Mouse (Mus musculus) heart, embryonic 16.5 days (tissue): ENCODE results near the gene Clasrp. TPM values are rescaled to one million over a fixed set of nuclear protein-coding genes. Genes with fewer than 3 reads are reported as not detected.
"Not testable (repeated sequence)": the region's sequence is repeated elsewhere in the genome, so short reads cannot be mapped to it uniquely, and the experiment has no call there.

Experiments
- ATAC-seq: fragments of 200-750 bp; cut with Nextera tagmentation; replicated peaks from 2 replicates; pipeline ENCODE4 v1.8.0; 2017; ENCODE audit warnings: moderate number of reproducible peaks; ENCODE audit not compliant: insufficient read depth, low FRiP score; ENCODE audit errors: extremely low read depth
- H3K27ac ChIP-seq: fragments of 300-500 bp; sonication (generic); 2 replicates; pipeline ENCODE4 v1.5.1; 2014; ENCODE audit warnings: mild to moderate bottlenecking, low read length, control low read depth, moderate library complexity
- H3K27me3 ChIP-seq: fragments of 300-500 bp; sonication (generic); 2 replicates; pipeline ENCODE4 v1.6.1; 2014; ENCODE audit warnings: low read length, mixed read lengths; ENCODE audit not compliant: control insufficient read depth, insufficient read depth
- H3K36me3 ChIP-seq: fragments of 300-500 bp; sonication (generic); 2 replicates; pipeline ENCODE4 v1.6.1; 2014; ENCODE audit not compliant: control insufficient read depth, insufficient read depth
- H3K4me1 ChIP-seq: fragments of 300-500 bp; sonication (generic); 2 replicates; pipeline ENCODE4 v1.6.1; 2014; ENCODE audit warnings: low read length, mixed read lengths; ENCODE audit not compliant: control insufficient read depth, insufficient read depth
- H3K4me2 ChIP-seq: fragments of 300-500 bp; sonication (generic); 2 replicates; pipeline ENCODE4 v1.6.1; 2014; ENCODE audit warnings: low read depth, mild to moderate bottlenecking, control low read depth, low read length
- H3K4me3 ChIP-seq: fragments of 300-500 bp; sonication (generic); 2 replicates; pipeline ENCODE4 v1.5.1; 2014; ENCODE audit warnings: mild to moderate bottlenecking, control low read depth, low read length
- H3K9ac ChIP-seq: fragments of 300-500 bp; sonication (generic); 2 replicates; pipeline ENCODE4 v1.6.1; 2014; ENCODE audit warnings: low read length, control low read depth
- H3K9me3 ChIP-seq: fragments of 300-500 bp; sonication (generic); replicated peaks from 2 replicates; pipeline ENCODE4 v1.6.1; 2016; ENCODE audit warnings: low read length; ENCODE audit not compliant: control insufficient read depth
- WGBS: fragments of 180-500 bp; shearing (Covaris S2); extraction: QIAGEN DNeasy Blood & Tissue Kit; methylation state at CpG from one replicate; pipeline ENCODE4 v1.1.7; 2014; 5-methylcytosine and 5-hydroxymethylcytosine counted together
- polyA plus RNA-seq: library from polyadenylated mRNA; unstranded; fragments of >200 nt; fragmentation: Nextera tagmentation; extraction: Ambion mirVana; gene quantifications from 2 replicates; pipeline ENCODE4 v1.2.1, GENCODE M21; 2015

Clasrp gene
- polyA plus RNA-seq, 1 experiment from 2014 or later, result 31.9 TPM

- no peaks in the 10 kb centered on the region for H3K9me3 ChIP-seq
- H3K9ac ChIP-seq, result peak overlapping the region; percentile 54
- no peak overlapping the region for H3K27ac ChIP-seq
- H3K36me3 ChIP-seq, result no peaks in the 10 kb centered on the region
- peak overlapping the region; percentile 40 for H3K4me3 ChIP-seq
- ATAC-seq, result peak; percentile 75
- 0 out of 2 replicates have a peak, but pooled peaks cover 4% of the 10 kb centered on the region for H3K4me1 ChIP-seq
- 7% methylated on average over 35 of the region's 35 CpGs for WGBS
- no peaks in the 10 kb centered on the region for H3K27me3 ChIP-seq
- H3K4me2 ChIP-seq, result peak overlapping the region; percentile 67
Measured at GRCm38 (mm10) chr7:19619004-19619801, 14.9 kb upstream of the Clasrp start.

GRCm38 (mm10) chr7:19615036-19615577, 10.8 kb upstream of the Clasrp start:
- Histone ChIP-seq H3K9ac (no peak overlapping the region), H3K27me3 (no peaks in the 10 kb centered on the region), H3K36me3 (0 out of 2 replicates have a peak, but pooled peaks cover 4% of the 10 kb centered on the region), H3K4me3 (no peak overlapping the region), H3K9me3 (no peaks in the 10 kb centered on the region), H3K4me1 (0 out of 2 replicates have a peak, but pooled peaks cover 4% of the 10 kb centered on the region), H3K4me2 (no peak overlapping the region), H3K27ac (no peak overlapping the region)
- ATAC-seq, result no peak
- WGBS, result 77% methylated on average over 12 of the region's 12 CpGs

- Histone ChIP-seq H3K27me3 (no peaks in the 10 kb centered on the region), H3K27ac (no peak overlapping the region), H3K9ac (no peak overlapping the region), H3K4me3 (no peak overlapping the region), H3K4me2 (no peak overlapping the region), H3K9me3 (no peaks in the 10 kb centered on the region), H3K4me1 (no peaks in the 10 kb centered on the region), H3K36me3 (0 out of 2 replicates have a peak, but pooled peaks cover 4% of the 10 kb centered on the region)
- ATAC-seq, result no peak
- WGBS, result 78% methylated on average over 5 of the region's 5 CpGs
Measured at GRCm38 (mm10) chr7:19610969-19611368, 6.7 kb upstream of the Clasrp start.

GRCm38 (mm10) chr7:19609641-19610332, 5.5 kb upstream of the Clasrp start:
- no peaks in the 10 kb centered on the region for H3K9me3 ChIP-seq
- H3K4me1 ChIP-seq, result no peaks in the 10 kb centered on the region
- no peak overlapping the region for H3K27ac ChIP-seq
- WGBS, result 83% methylated on average over 12 of the region's 12 CpGs
- 0 out of 2 replicates have a peak, but pooled peaks cover 4% of the 10 kb centered on the region for H3K36me3 ChIP-seq
- no peak for ATAC-seq
- no peak overlapping the region for H3K9ac ChIP-seq
- no peak overlapping the region for H3K4me3 ChIP-seq
- no peaks in the 10 kb centered on the region for H3K27me3 ChIP-seq
- H3K4me2 ChIP-seq, result no peak overlapping the region

- no peak for ATAC-seq
- Histone ChIP-seq H3K9ac (no peak overlapping the region), H3K36me3 (0 out of 2 replicates have a peak, but pooled peaks cover 4% of the 10 kb centered on the region), H3K4me1 (peaks cover 12% of the 10 kb centered on the region), H3K4me2 (no peak overlapping the region), H3K9me3 (no peaks in the 10 kb centered on the region), H3K27ac (no peak overlapping the region), H3K4me3 (no peak overlapping the region), H3K27me3 (no peaks in the 10 kb centered on the region)
- WGBS, result 77% methylated on average over 5 of the region's 5 CpGs
Measured at GRCm38 (mm10) chr7:19607291-19607690, 3.0 kb upstream of the Clasrp start.

- H3K9ac ChIP-seq, ATAC-seq, H3K27me3 ChIP-seq, H3K9me3 ChIP-seq: not testable (repeated sequence)
- Histone ChIP-seq H3K27ac (peak overlapping the region; percentile 48; the same call in 1 of the 2 replicates), H3K4me3 (peak overlapping the region; percentile 80), H3K4me1 (peaks cover 23% of the 10 kb centered on the region), H3K36me3 (peaks cover 11% of the 10 kb centered on the region), H3K4me2 (peak overlapping the region; percentile 91)
- WGBS, result 61% methylated on average over 10 of the region's 10 CpGs
Measured at GRCm38 (mm10) chr7:19604606-19605214, 424 bp upstream of the Clasrp start.

- Histone ChIP-seq H3K27ac (no peak overlapping the region), H3K27me3 (no peaks in the 10 kb centered on the region), H3K9me3 (no peaks in the 10 kb centered on the region), H3K36me3 (peaks cover 15% of the 10 kb centered on the region), H3K4me3 (no peak overlapping the region; the same call in 1 of the 2 replicates), H3K9ac (peak overlapping the region; percentile 93), H3K4me2 (peak overlapping the region; percentile 91), H3K4me1 (peaks cover 23% of the 10 kb centered on the region)
- WGBS, result 74% methylated on average over 12 of the region's 12 CpGs
- no peak for ATAC-seq
Measured at GRCm38 (mm10) chr7:19603055-19603454, 1.2 kb downstream of the Clasrp start.

GRCm38 (mm10) chr7:19600562-19600961, 3.7 kb downstream of the Clasrp start:
- H3K36me3 ChIP-seq, result peaks cover 15% of the 10 kb centered on the region
- ATAC-seq, result no peak
- WGBS, result 61% methylated on average over 5 of the region's 5 CpGs
- H3K9ac ChIP-seq, result 0 out of 2 replicates have a peak overlapping the region, but pooled peaks have one; percentile 12
- no peaks in the 10 kb centered on the region for H3K27me3 ChIP-seq
- no peak overlapping the region for H3K4me3 ChIP-seq
- no peaks in the 10 kb centered on the region for H3K9me3 ChIP-seq
- no peak overlapping the region for H3K4me2 ChIP-seq
- H3K4me1 ChIP-seq, result peaks cover 23% of the 10 kb centered on the region
- 0 out of 2 replicates have a peak overlapping the region, but pooled peaks have one; percentile 28 for H3K27ac ChIP-seq
